Mouse (Mus musculus) macrophage (primary cell): ENCODE data around the gene Cyb5d1. TPM values are rescaled to one million over a fixed set of nuclear protein-coding genes. Genes with fewer than 3 reads are reported as not detected.

Experiments
- H3K27ac ChIP-seq: fragments of 350-480 bp; formaldehyde crosslinking; 2 replicates; pipeline ENCODE4 v1.9.0; 2021
- H3K36me3 ChIP-seq: fragments of 350-480 bp; formaldehyde crosslinking; 2 replicates; pipeline ENCODE4 v1.9.0; 2021; ENCODE audit errors: inconsistent target
- H3K4me3 ChIP-seq: fragments of 350-480 bp; formaldehyde crosslinking; 2 replicates; pipeline ENCODE4 v1.9.0; 2021; ENCODE audit errors: inconsistent target
- H3K79me2 ChIP-seq: fragments of 350-480 bp; formaldehyde crosslinking; 2 replicates; pipeline ENCODE4 v1.9.0; 2021; ENCODE audit errors: inconsistent target
- WGBS: methylation state at CpG from one replicate; pipeline ENCODE4 v1.1.7; 2026; ENCODE audit warnings: inconsistent platforms; ENCODE audit not compliant: missing documents; 5-methylcytosine and 5-hydroxymethylcytosine counted together
- polyA plus RNA-seq: library from polyadenylated mRNA; stranded (reverse); fragments of 250-400 nt; gene quantifications from 3 replicates; pipeline ENCODE4 v1.2.4, GENCODE M21; 2018; ENCODE audit warnings: inconsistent platforms

Cyb5d1 gene
- polyA plus RNA-seq, 1 experiment from 2014 or later, result 31.3 TPM

GRCm38 (mm10) chr11:69357690-69358089, 37.7 kb downstream of the Cyb5d1 start:
- H3K27ac ChIP-seq, result no peak overlapping the region
- peaks cover 81% of the 10 kb centered on the region for H3K36me3 ChIP-seq
- no peak overlapping the region for H3K4me3 ChIP-seq
- WGBS, result 96% methylated on average over 12 of the region's 12 CpGs
- no peaks in the 10 kb centered on the region for H3K79me2 ChIP-seq

GRCm38 (mm10) chr11:69356544-69356943, 38.9 kb downstream of the Cyb5d1 start:
- H3K4me3 ChIP-seq, result no peak overlapping the region
- peaks cover 85% of the 10 kb centered on the region for H3K36me3 ChIP-seq
- WGBS, result 92% methylated on average over 5 of the region's 5 CpGs
- no peak overlapping the region for H3K27ac ChIP-seq
- no peaks in the 10 kb centered on the region for H3K79me2 ChIP-seq

- H3K79me2 ChIP-seq, result no peaks in the 10 kb centered on the region
- H3K36me3 ChIP-seq, result peaks cover 51% of the 10 kb centered on the region
- H3K4me3 ChIP-seq, result no peak overlapping the region
- WGBS, result 97% methylated on average over 26 of the region's 26 CpGs
- no peak overlapping the region for H3K27ac ChIP-seq
These were observed 49.0 kb downstream of the Cyb5d1 start for GRCm38 (mm10) chr11:69346441-69346840.

Other genes with a start within 250 kb of the Cyb5d1 start
- not detected in 3 replicates for gene Alox12b, start 238.6 kb downstream of the Cyb5d1 start, polyA plus RNA-seq
- not detected in 3 replicates for gene Alox8, start 197.8 kb downstream of the Cyb5d1 start, polyA plus RNA-seq
- not detected in 3 replicates for gene Gucy2e, start 158.6 kb downstream of the Cyb5d1 start, polyA plus RNA-seq
- gene Cntrob, start 71.9 kb downstream of the Cyb5d1 start, polyA plus RNA-seq, result 3.6 to 6.7 TPM (median 5.4 TPM) in 3 replicates
- gene Trappc1, start 71.7 kb downstream of the Cyb5d1 start, polyA plus RNA-seq, result 103 to 111 TPM (median 110 TPM) in 3 replicates
- 0.11 to 0.33 TPM (median 0.23 TPM) in 3 replicates for gene Kcnab3, start 69.4 kb downstream of the Cyb5d1 start, polyA plus RNA-seq
- 3.3 to 4.4 TPM (median 3.6 TPM) in 3 replicates for gene Rnf227, start 55.2 kb downstream of the Cyb5d1 start, polyA plus RNA-seq
- 43.6 to 105 TPM (median 82.3 TPM) in 3 replicates for gene Chd3, start 26.2 kb downstream of the Cyb5d1 start, polyA plus RNA-seq
- gene Naa38, start 144 bp downstream of the Cyb5d1 start, polyA plus RNA-seq, result 60.0 to 104 TPM (median 95.8 TPM) in 3 replicates
- 0.09 TPM in 1 of 3 replicates, not detected in the others for gene Tmem88, start 2.6 kb upstream of the Cyb5d1 start, polyA plus RNA-seq
- gene Kdm6b, start 18.0 kb upstream of the Cyb5d1 start, polyA plus RNA-seq, result 4.5 to 15.0 TPM (median 11.0 TPM) in 3 replicates
- 0.32 to 3.0 TPM (median 1.5 TPM) in 3 replicates for gene Dnah2, start 153.5 kb upstream of the Cyb5d1 start, polyA plus RNA-seq
- 0.06 TPM in 1 of 3 replicates, not detected in the others for gene Efnb3, start 164.6 kb upstream of the Cyb5d1 start, polyA plus RNA-seq
- gene Wrap53, start 184.6 kb upstream of the Cyb5d1 start, polyA plus RNA-seq, result 4.4 to 5.0 TPM (median 5.0 TPM) in 3 replicates
- gene Trp53, start 184.7 kb upstream of the Cyb5d1 start, polyA plus RNA-seq, result 32.6 to 59.9 TPM (median 52.5 TPM) in 3 replicates
- not detected in 3 replicates for gene Atp1b2, start 210.3 kb upstream of the Cyb5d1 start, polyA plus RNA-seq
- not detected in 3 replicates for gene Shbg, start 222.3 kb upstream of the Cyb5d1 start, polyA plus RNA-seq
- gene Sat2, start 226.4 kb upstream of the Cyb5d1 start, polyA plus RNA-seq, result 1.6 to 2.2 TPM (median 1.6 TPM) in 3 replicates
- 36.0 to 36.7 TPM (median 36.3 TPM) in 3 replicates for gene Fxr2, start 237.4 kb upstream of the Cyb5d1 start, polyA plus RNA-seq